Mouse (Mus musculus): ENCODE results near the gene Zfp706. TPM values are rescaled to one million over a fixed set of nuclear protein-coding genes. Genes with fewer than 3 reads are reported as not detected.

Gene Zfp706
- polyA plus RNA-seq, 1 experiment from 2014 or later, result 414 TPM

GRCm38 (mm10) chr15:36948866-36949546 lies 58.6 kb downstream of the Zfp706 start:
- H3K27ac ChIP-seq, result no peak overlapping the region
- no peak overlapping the region for H3K4me2 ChIP-seq
- H3K4me1 ChIP-seq, result peaks cover 18% of the 10 kb centered on the region
- WGBS, result 89% methylated on average over 22 of the region's 22 CpGs
- H3K4me3 ChIP-seq, result no peak overlapping the region
- no peak for ATAC-seq (replicated peaks)
- H3K9ac ChIP-seq, result no peak overlapping the region
- no peaks in the 10 kb centered on the region for H3K27me3 ChIP-seq (replicated peaks)
- H3K36me3 ChIP-seq (replicated peaks), result no peaks in the 10 kb centered on the region
- H3K9me3 ChIP-seq, result no peaks in the 10 kb centered on the region
